In the genomic region with DNA sequence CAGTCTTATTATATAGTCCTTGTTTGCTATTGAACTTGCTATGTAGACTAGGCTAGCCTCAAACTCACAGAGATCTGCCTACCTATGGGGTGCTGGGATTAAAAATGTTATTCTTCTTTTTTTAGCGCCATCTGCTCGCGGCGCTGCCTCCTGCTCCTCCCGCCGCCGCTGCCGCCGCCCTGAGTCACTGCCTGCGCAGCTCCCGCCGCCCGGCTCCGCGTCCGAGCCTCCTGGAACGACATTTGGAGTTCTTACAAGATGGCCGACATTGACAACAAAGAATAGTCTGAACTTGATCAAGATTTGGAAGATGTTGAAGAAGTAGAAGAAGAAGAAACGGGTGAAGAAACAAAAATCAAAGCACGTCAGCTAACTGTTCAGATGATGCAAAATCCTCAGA, we compare ENCODE assay signal across 1 mouse cellular context. TPM values are rescaled to one million over a fixed set of nuclear protein-coding genes. Genes with fewer than 3 reads are reported as not detected.
"Had no signal": no experiment of that assay in that cellular context is flagged by ENCODE, and none has a peak within 500 bp of the region (broad histone marks: within the 10 kb centered on the region; RNA-seq: fewer than 3 reads in every experiment).

No protein-coding gene starts in this region.

RNA-seq across cellular contexts. Expression of a gene that starts 26.5 kb away (rescaled TPM):
- polyA plus RNA-seq: testis, adult 2 months had no signal
